In genomic region chr1:185183591-185184330, GRCm38 (mm10) we compare ENCODE assay signal across 8 mouse cellular contexts. TPM values are rescaled to one million over a fixed set of nuclear protein-coding genes. Genes with fewer than 3 reads are reported as not detected.
DNase-seq lines count a peak whose midpoint lies in the region; ATAC-seq and TF ChIP-seq lines count a peak whose summit lies in the region.
"Had no signal": no experiment of that assay in that cellular context is flagged by ENCODE, and none has a peak within 500 bp of the region (broad histone marks: within the 10 kb centered on the region; RNA-seq: fewer than 3 reads in every experiment).

No protein-coding gene starts in this region.

- no peak for ATAC-seq in midbrain, embryonic 15.5 days (replicated peaks)
- no peak for ATAC-seq in embryonic facial prominence, embryonic 15.5 days (ENCODE audit: insufficient number of reproducible peaks, low FRiP score, low TSS enrichment, low read depth)
- ATAC-seq in limb, embryonic 14.5 days (ENCODE audit: low FRiP score, low read depth), result no peak
- ATAC-seq in frontal cortex, adult (ENCODE audit: low TSS enrichment), result no peak

- H3K9me3 ChIP-seq in midbrain, embryonic 10.5 days (replicated peaks), result no peaks in the 10 kb centered on the region
- H3K9me3 ChIP-seq in midbrain, embryonic 15.5 days, result no peaks in the 10 kb centered on the region
- no peaks in the 10 kb centered on the region for H3K9me3 ChIP-seq in embryonic facial prominence, embryonic 15.5 days (replicated peaks)
- H3K9me3 ChIP-seq in limb, embryonic 14.5 days (ENCODE audit: control insufficient read depth, low read length), result no peaks in the 10 kb centered on the region
- H3K9me3 ChIP-seq: limb, embryonic 12.5 days had no signal

- no peaks in the 10 kb centered on the region for H3K27me3 ChIP-seq in midbrain, embryonic 10.5 days (ENCODE audit: low read depth, poor library complexity, severe bottlenecking)
- H3K27me3 ChIP-seq in midbrain, embryonic 15.5 days (replicated peaks), result no peaks in the 10 kb centered on the region
- H3K27me3 ChIP-seq in embryonic facial prominence, embryonic 15.5 days, result no peaks in the 10 kb centered on the region
- no peaks in the 10 kb centered on the region for H3K27me3 ChIP-seq in limb, embryonic 14.5 days (ENCODE audit: control insufficient read depth, insufficient read depth, low read length)
- H3K27me3 ChIP-seq: limb, embryonic 12.5 days had no signal

- WGBS in midbrain, embryonic 10.5 days, result 47% methylated on average over 9 of the region's 9 CpGs
- 31% methylated on average over 9 of the region's 9 CpGs for WGBS in midbrain, embryonic 15.5 days
- 34% methylated on average over 9 of the region's 9 CpGs for WGBS in embryonic facial prominence, embryonic 15.5 days
- WGBS in limb, embryonic 14.5 days, result 37% methylated on average over 9 of the region's 9 CpGs

- no peak for TF ChIP-seq POLR2A in limb, embryonic 14.5 days (IDR thresholded peaks at IDR 0.05; ENCODE audit: borderline replicate concordance, extremely low read depth, insufficient read depth, insufficient read length)

- DNase-seq in midbrain, embryonic 10.5 days (ENCODE audit: low spot score), result peak; percentile 30
- DNase-seq in limb, embryonic 14.5 days (ENCODE audit: low spot score), result peak; percentile 49
- peak; percentile 43 for DNase-seq in ovary, postnatal 14 days (ENCODE audit: low spot score)
- no peak for DNase-seq in left cerebral cortex, adult 18-20 months (ENCODE audit: low spot score in 2 of 2)

- no peak overlapping the region for H3K4me2 ChIP-seq in midbrain, embryonic 15.5 days
- H3K4me2 ChIP-seq in embryonic facial prominence, embryonic 15.5 days (replicated peaks), result peak overlapping the region; percentile 33; the same call in 1 of the 2 replicates
- no peak overlapping the region for H3K4me2 ChIP-seq in limb, embryonic 14.5 days (replicated peaks; ENCODE audit: low read depth, low read length, severe bottlenecking)
- H3K4me2 ChIP-seq: limb, embryonic 12.5 days had no signal

- H3K9ac ChIP-seq in midbrain, embryonic 15.5 days, result no peak overlapping the region
- H3K9ac ChIP-seq in embryonic facial prominence, embryonic 15.5 days, result no peak overlapping the region
- no peak overlapping the region for H3K9ac ChIP-seq in limb, embryonic 14.5 days (ENCODE audit: low read depth, low read length, severe bottlenecking)
- H3K9ac ChIP-seq: limb, embryonic 12.5 days had no signal

- no peak overlapping the region for H3K4me3 ChIP-seq in midbrain, embryonic 10.5 days
- H3K4me3 ChIP-seq in midbrain, embryonic 15.5 days, result no peak overlapping the region
- H3K4me3 ChIP-seq in embryonic facial prominence, embryonic 15.5 days (replicated peaks), result no peak overlapping the region
- H3K4me3 ChIP-seq in limb, embryonic 14.5 days (replicated peaks; ENCODE audit: low read length), result no peak overlapping the region
- H3K4me3 ChIP-seq: limb, embryonic 12.5 days had no signal

- no peaks in the 10 kb centered on the region for H3K36me3 ChIP-seq in midbrain, embryonic 10.5 days
- no peaks in the 10 kb centered on the region for H3K36me3 ChIP-seq in midbrain, embryonic 15.5 days (replicated peaks)
- no peaks in the 10 kb centered on the region for H3K36me3 ChIP-seq in embryonic facial prominence, embryonic 15.5 days
- no peaks in the 10 kb centered on the region for H3K36me3 ChIP-seq in limb, embryonic 14.5 days (ENCODE audit: control insufficient read depth, insufficient read depth, low read length)
- H3K36me3 ChIP-seq: limb, embryonic 12.5 days had no signal

- peak overlapping the region; percentile 33 for H3K27ac ChIP-seq in midbrain, embryonic 10.5 days (replicated peaks)
- no peak overlapping the region for H3K27ac ChIP-seq in midbrain, embryonic 15.5 days
- peak overlapping the region; percentile 28; the same call in 1 of the 2 replicates for H3K27ac ChIP-seq in embryonic facial prominence, embryonic 15.5 days (replicated peaks)
- H3K27ac ChIP-seq in limb, embryonic 14.5 days (replicated peaks; ENCODE audit: low read depth, low read length), result no peak overlapping the region
- H3K27ac ChIP-seq: limb, embryonic 12.5 days had no signal

- H3K4me1 ChIP-seq in midbrain, embryonic 10.5 days, result peaks cover 16% of the 10 kb centered on the region
- H3K4me1 ChIP-seq in midbrain, embryonic 15.5 days, result peaks cover 21% of the 10 kb centered on the region
- H3K4me1 ChIP-seq in embryonic facial prominence, embryonic 15.5 days, result peaks cover 8% of the 10 kb centered on the region; the same call in 1 of the 2 replicates
- H3K4me1 ChIP-seq in limb, embryonic 14.5 days (ENCODE audit: control insufficient read depth, insufficient read depth, low read length), result no peaks in the 10 kb centered on the region
- H3K4me1 ChIP-seq: limb, embryonic 12.5 days had no signal

RNA-seq across cellular contexts. Expression of gene Rab3gap2, which starts 20.2 kb away (rescaled TPM):
- polyA plus RNA-seq in midbrain, embryonic 10.5 days (2016; fragmentation: Nextera tagmentation; extraction: Ambion mirVana), result 19.5 and 21.4 TPM in 2 replicates
- 25.0 and 26.9 TPM in 2 replicates for polyA plus RNA-seq in midbrain, embryonic 15.5 days (2015; fragmentation: Nextera tagmentation; extraction: Ambion mirVana)
- 22.0 and 22.9 TPM in 2 replicates for polyA plus RNA-seq in embryonic facial prominence, embryonic 15.5 days (2015; fragmentation: Nextera tagmentation; extraction: Ambion mirVana)
- 36.9 and 38.0 TPM in 2 replicates for polyA plus RNA-seq in limb, embryonic 14.5 days (2012; rRNA removed)
- 24.9 and 26.3 TPM in 2 replicates for polyA plus RNA-seq in limb, embryonic 14.5 days (2014; fragmentation: Nextera tagmentation; extraction: Ambion mirVana)
- 10 to 100 TPM; 78.9 TPM for total RNA-seq in left cerebral cortex, adult 18-20 months (2021)

Comparison
In these comparisons a context has a peak if more than half of its experiments do, and no peak if none do; other contexts are left out.
1. H3K27ac ChIP-seq: peak in midbrain, embryonic 10.5 days (single experiment) and embryonic facial prominence, embryonic 15.5 days (single experiment); none in midbrain, embryonic 15.5 days (single experiment) and limb, embryonic 14.5 days (single experiment).
2. DNase-seq: peak in midbrain, embryonic 10.5 days (single experiment), limb, embryonic 14.5 days (single experiment) and ovary, postnatal 14 days (single experiment); none in left cerebral cortex, adult 18-20 months (0 of 2).